Mouse (Mus musculus) neutrophil, adult 5-6 weeks (primary cell): ENCODE results near the gene Dusp1. TPM values are rescaled to one million over a fixed set of nuclear protein-coding genes. Genes with fewer than 3 reads are reported as not detected.

Experiments
- ATAC-seq: fragments of 151-379, 151-347 bp; 2 replicates; pipeline ENCODE4 v1.8.0; 2017; ENCODE audit warnings: mild to moderate bottlenecking, moderate TSS enrichment; ENCODE audit not compliant: insufficient number of reproducible peaks, poor library complexity, low FRiP score, severe bottlenecking; ENCODE audit errors: extremely low read depth
- total RNA-seq: library from RNA; stranded (forward); fragments of 200-1000 nt; gene quantifications from 2 replicates; pipeline ENCODE4 v1.2.3, GENCODE M21; 2017

Gene Dusp1
- 1,076 and 1,086 TPM in 2 replicates for total RNA-seq

- no peak for ATAC-seq
Measured at GRCm38 (mm10) chr17:26561651-26562181, at the start of gene Dusp1. Gene Dusp1 (minus strand): TSS chr17:26562128.

- no peak for ATAC-seq
Measured at GRCm38 (mm10) chr17:26611328-26611727, 49.4 kb upstream of the Dusp1 start.

- ATAC-seq = no peak
Measured at GRCm38 (mm10) chr17:26609820-26610219, 47.9 kb upstream of the Dusp1 start.

- ATAC-seq = no peak
Measured at GRCm38 (mm10) chr17:26608877-26609276, 46.9 kb upstream of the Dusp1 start.

GRCm38 (mm10) chr17:26608348-26608747 is 46.4 kb upstream of the Dusp1 start:
- no peak for ATAC-seq

- no peak for ATAC-seq
Measured at GRCm38 (mm10) chr17:26606516-26606915, 44.6 kb upstream of the Dusp1 start.

GRCm38 (mm10) chr17:26605636-26606035 is 43.7 kb upstream of the Dusp1 start:
- ATAC-seq = peak; percentile 82

- no peak for ATAC-seq
Measured at GRCm38 (mm10) chr17:26603311-26603710, 41.4 kb upstream of the Dusp1 start.

GRCm38 (mm10) chr17:26602371-26602885 is 40.5 kb upstream of the Dusp1 start:
- ATAC-seq = no peak

- no peak for ATAC-seq
Measured at GRCm38 (mm10) chr17:26601926-26602325, 40.0 kb upstream of the Dusp1 start.

GRCm38 (mm10) chr17:26601514-26601913 is 39.6 kb upstream of the Dusp1 start:
- no peak for ATAC-seq

GRCm38 (mm10) chr17:26600913-26601447 is 39.1 kb upstream of the Dusp1 start:
- ATAC-seq = no peak

GRCm38 (mm10) chr17:26598845-26599244 is 36.9 kb upstream of the Dusp1 start:
- no peak for ATAC-seq

- ATAC-seq = no peak
Measured at GRCm38 (mm10) chr17:26596856-26597481, 35.0 kb upstream of the Dusp1 start.

- ATAC-seq = no peak
Measured at GRCm38 (mm10) chr17:26596168-26596658, 34.3 kb upstream of the Dusp1 start.

GRCm38 (mm10) chr17:26595448-26596167 is 33.7 kb upstream of the Dusp1 start:
- ATAC-seq = no peak

- ATAC-seq = no peak
Measured at GRCm38 (mm10) chr17:26594958-26595357, 33.0 kb upstream of the Dusp1 start.

- ATAC-seq = no peak
Measured at GRCm38 (mm10) chr17:26594171-26594570, 32.2 kb upstream of the Dusp1 start.

GRCm38 (mm10) chr17:26593199-26593598 is 31.3 kb upstream of the Dusp1 start:
- no peak for ATAC-seq

- no peak for ATAC-seq
Measured at GRCm38 (mm10) chr17:26592510-26592909, 30.6 kb upstream of the Dusp1 start.
